Mouse (Mus musculus): Measurements from ENCODE around the gene Atxn7l1.

Gene Atxn7l1

DNA sequence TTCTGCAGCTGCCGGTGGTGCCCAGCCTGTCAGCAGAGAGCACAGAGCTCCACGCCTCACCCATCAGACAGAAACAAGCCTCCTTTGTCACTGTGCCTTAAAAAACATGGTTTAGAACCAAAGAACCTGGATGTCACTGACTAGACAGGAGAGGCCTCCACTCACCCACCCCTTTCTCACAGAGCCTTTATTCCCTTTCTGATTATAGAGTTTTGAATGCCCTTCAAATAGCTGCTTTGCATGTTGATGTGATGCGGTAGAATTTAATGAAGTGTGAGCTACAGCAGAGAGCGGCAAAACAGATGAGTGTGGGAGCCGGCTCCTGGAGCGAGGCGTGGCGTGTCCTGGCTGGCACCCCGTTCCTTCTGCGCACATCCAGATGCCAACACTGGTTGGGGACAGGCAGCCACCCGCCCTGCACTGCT, 77.6 kb downstream of the Atxn7l1 start:
- DNase-seq (ENCODE audit: low read depth, low spot score): no peak

DNA sequence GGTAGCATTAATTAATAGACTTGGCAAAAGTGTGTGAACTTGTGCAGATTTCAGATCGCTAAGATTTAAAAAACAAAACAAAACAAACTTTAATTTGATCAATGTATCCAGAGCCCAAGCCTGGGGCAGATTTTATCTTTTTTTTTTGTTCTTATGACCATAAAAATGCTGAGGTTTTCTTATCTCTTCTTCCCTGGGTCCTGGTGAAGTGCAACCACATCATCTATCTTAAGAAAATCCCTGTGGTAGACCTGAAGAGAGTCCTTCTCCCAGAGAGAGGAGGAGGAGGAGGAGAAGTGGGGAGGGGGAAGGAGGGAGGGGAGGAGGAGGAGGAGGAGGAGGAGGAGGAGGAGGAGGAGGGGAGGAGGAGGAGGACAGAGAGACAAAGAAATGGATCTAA, 78.5 kb downstream of the Atxn7l1 start:
- DNase-seq (ENCODE audit: low read depth, low spot score): no peak

DNA sequence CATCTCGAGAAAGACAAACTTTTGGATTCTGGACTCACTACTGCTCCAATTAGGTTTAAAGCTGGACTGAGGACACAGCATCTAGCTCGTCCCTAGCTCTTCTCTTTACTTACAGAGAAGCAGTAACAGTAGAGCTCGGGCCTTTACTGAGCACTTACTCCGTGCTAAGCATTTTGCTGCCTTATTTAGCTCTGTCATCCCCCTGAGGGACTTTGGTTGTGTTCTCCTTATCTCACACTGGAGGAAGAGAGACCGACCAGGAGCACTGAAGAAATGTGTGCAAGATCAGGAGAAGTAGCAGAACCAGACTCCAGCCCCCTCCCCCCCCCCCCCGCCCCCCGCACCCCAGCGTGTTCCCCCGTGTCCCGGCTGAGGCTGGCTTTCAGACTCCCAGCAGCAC, 79.1 kb downstream of the Atxn7l1 start:
- DNase-seq (ENCODE audit: low read depth, low spot score): no peak

DNA sequence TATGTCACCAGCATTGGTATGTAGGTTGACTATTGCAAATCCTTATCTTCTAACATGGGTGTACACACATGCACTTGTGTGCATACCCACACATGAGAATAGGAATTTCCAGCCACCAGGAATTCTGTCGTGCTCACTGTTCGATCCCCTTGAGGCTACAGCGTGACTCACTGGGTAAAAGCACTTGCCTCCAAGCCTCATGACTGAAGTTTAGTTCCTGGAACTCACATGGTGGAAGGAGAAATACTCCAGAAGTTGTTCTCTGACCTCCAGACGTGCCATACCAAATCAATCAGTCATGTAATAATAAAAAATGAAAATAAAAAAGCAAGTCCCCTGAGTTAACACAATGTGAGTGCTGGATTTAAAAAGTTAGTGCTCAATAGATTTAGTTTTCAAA, 87.8 kb downstream of the Atxn7l1 start:
- no peak for DNase-seq (ENCODE audit: low read depth, low spot score)

DNA sequence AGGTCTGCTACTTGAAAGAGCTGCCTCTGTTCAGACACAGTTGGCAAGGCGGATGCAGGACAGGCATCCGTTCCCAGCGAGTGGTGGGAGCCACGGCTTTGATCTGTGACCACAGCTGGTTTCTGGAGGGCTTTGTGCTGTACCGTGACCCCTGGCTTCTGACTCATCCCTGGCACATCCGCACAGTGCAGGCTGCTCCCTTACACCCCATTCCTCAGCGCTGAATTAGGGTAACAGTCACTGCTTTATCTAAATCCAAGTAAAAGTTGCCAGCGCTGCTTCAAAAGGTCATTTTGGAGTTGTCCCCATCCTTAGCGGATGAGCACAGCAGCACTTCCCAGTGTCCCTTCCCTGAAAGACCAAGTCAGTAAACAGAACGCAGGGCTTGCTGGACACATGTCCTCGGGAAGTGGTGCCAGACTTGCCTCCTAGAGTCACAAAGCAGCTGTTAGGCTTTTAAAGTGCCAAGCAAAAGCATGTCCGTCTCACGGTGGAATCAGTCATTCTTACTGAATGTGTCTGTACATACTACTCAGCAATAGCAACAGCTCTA, 88.4 kb downstream of the Atxn7l1 start:
- no peak for DNase-seq (ENCODE audit: low read depth, low spot score)

DNA sequence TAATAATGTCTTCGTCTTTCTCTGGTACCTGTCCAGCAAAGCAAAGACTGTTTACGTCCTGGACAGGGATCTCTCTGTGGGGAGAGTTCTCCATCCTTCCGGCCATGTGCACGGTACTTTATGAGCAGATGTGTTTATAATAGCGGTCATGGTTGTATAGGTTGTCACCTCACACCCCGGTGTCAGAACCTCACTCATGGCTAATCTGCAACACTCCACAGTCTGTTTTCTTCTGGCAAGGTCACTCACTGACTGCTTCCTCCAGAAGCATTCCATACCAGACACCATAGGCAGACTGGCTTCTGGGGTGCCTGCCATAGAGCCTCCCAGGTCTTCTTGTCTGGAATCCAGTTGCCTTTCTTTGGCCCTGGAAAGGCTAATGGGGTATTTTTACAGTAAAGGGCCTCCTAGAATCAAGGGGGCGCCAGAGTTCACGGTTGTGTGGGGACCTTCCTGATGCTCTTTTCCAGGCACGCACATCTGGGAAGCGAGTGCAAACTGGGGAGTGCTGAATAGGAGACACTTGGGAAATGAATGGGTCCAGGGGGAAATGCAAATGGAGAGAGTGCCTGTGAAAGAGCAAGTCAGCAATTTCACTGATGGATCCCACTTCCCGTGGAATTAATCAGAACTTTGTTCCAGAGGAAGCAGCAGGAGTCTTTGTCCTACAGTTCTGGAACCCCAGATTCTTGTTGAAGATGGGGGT, 89.0 kb downstream of the Atxn7l1 start:
- DNase-seq (ENCODE audit: low read depth, low spot score): peak; percentile 82

DNA sequence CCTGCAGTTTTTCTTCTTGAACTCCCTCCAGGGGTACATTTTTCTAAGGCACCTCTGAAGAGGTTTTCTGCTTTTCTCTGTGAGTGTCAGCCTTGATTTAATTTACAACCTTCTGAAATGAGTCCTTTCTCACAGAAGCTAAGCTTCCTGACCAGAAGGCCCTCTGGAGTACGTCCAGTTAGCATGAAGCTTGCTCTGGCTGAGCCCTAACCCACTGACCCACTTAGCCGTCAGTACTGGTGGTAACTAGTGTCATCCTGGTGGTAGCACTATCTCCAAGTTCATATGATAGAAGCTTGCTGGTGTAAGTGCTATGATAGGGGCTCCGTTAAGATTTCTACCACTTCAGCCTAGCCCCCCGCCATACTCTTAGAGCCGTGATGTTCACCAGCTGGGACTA, 89.6 kb downstream of the Atxn7l1 start:
- no peak for DNase-seq (ENCODE audit: low read depth, low spot score)

DNA sequence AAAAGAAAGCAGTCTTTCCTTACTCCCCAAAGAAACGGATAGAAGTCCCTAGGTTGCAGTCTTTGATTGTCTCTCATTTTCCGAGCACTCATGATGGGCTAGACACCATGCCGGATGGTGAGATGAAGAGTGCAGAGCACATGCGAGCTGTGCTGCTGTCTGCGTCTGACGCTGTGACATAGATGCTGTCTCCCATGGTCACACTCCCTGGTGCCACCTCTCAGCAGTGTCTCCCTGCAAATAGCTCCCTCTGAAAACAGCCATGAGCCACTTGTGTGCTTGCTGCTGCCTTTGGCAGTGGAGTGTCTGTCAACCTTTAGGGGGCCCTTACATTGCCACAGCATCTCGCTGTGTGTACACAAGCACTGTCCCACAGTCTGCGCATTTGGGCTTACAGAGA, 95.2 kb downstream of the Atxn7l1 start:
- DNase-seq (ENCODE audit: low read depth, low spot score): no peak

DNA sequence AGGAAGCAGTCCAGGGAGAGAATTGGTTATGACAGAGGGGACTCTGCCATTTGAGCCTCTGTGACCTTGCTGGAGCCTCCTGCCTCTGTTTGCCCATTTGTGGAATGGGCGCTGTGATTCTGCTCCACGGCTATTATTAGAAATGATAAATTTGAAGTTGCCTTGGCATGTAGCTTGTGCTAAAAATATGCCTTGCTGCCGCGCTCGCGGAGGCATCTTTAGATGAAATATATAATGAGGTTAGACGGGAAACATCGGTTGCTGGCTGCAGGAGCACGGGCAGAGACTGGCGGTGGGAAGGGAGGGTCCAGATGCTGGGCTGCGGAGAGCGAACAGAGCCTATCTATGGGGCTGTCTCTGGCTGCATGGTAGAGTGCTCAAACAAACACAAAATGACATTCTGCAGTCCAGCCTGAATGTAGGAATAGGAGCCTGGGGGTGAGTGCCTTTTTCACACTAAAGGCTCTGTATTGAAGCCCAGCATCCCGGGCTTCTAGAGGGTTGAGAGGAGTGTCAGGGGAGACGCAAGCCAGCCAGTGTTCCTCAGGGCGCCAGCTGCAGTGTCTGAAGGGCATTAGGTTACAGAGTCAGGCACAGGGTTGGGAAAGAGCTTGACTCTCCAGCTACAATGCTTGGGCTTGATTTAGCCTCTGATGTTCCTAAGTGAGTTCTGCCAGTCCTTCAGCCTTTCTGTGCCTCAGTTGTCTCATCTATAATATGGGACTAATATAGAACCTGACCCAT, 96.8 kb downstream of the Atxn7l1 start:
- DNase-seq (ENCODE audit: low read depth, low spot score): no peak

DNA sequence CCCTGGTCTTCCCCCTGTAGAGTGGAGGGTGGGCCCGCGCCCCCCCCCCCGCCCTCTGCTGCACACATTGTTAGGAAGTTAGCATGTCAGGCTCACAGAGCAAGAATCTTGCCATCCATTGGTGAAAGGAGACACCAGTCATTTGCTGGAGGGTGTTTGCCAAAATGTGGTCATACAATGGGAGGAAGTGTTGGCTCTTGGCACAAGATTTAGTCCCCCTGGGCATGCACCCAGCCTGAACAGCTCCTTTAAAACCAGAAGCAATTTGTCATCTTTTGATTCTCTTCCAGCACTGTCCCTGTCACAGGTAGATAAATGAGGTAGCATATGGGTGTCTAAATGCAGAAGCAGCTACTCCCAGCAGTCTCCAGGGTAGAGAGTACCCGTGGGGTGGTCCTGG, 98.0 kb downstream of the Atxn7l1 start:
- DNase-seq (ENCODE audit: low read depth, low spot score): no peak

DNA sequence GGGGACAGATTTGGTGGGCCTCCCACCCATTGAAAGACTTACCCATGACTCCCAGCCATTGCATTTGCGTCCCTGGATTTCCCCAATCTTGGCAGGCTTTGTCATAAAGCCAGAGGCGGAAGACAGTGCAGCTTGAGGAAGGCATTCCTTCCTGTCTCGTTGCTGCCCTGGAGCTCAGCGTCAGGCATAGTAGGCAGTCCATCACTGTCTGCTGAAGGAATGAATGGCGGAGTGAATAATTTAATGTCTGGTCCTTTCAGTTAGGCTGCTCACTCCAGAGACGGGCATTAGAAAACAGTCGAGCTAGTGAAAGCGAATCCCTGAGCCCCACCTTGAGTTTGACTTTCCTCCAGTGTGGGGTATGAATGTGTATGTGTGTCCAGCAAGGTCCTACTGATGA, 99.4 kb downstream of the Atxn7l1 start:
- no peak for DNase-seq (ENCODE audit: low read depth, low spot score)

DNA sequence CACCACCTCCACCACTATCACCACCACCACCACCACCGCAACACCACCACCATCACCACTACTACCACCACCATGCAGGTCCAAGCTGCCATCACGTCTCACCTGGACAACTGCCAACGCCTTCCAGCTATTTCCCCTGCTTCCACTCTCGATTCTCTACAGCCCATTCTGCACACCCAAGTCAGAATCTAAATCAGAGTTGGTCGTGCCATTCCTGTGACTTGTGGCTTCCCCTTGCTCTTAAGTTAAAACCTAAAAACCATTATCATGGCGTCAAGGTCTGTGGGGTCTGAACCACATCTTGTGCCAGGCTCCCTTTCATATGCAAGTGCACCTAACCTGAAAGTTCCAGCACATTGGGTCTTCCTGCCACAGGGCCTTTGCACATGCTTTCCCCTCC, 102.7 kb downstream of the Atxn7l1 start:
- DNase-seq (ENCODE audit: low read depth, low spot score): no peak

DNA sequence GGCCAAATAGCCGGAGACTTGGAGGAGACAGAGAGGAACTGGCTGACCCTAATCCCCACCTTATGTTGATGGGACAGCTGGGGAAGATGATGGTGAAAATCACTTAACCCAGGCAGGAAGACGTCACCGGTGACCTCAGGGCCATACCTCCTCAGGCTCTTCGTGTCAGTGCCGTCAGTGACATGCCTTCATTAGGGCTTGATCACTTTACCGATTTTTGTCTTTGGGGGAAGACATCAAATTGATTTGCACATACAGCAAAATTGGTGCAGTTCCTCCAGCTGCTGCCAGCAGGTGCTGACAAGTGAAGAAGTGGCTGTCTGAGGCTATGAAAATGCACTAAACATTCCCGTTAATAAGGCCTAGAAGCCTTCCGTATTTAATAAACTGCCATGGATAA, 103.9 kb downstream of the Atxn7l1 start:
- DNase-seq (ENCODE audit: low read depth, low spot score): no peak

DNA sequence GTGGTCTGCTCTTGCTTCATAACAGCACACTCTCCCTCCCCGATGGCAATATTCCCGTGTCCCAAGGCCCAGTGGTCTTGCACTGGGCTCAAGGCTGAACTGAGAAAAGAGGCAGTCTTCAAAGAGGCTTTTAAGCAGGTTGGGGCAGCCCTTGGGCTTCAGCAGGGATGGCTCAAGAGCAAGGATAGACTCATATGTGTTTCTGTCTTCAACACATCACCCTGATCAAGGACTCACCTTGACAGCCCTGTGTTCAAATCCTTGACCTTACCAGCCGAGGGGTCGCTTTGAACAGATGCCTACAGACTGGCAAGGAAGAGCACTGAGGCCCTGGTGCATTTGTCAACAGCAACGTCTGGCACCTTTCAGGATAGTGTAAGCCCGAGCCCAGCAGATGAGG, 105.1 kb downstream of the Atxn7l1 start:
- DNase-seq (ENCODE audit: low read depth, low spot score): no peak

DNA sequence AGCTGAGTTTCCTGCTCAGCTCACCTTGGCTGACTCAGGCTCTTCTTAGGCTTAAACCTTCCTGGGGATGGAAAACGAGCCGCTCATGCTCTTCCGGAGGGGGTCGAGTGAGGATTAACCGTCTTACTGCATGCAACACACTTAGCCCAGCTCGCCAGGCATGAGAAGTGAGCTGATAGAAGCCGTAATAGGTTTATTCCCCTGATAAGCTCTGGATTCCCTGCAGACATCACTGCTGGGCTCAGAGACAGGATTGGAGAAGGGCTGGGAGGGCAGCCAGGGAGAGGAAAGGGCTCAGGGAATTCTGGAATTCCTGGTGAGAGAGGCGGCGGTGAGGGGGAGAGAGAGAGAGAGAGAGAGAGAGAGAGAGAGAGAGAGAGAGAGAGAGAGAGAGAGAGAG, 105.7 kb downstream of the Atxn7l1 start:
- DNase-seq (ENCODE audit: low read depth, low spot score): no peak

DNA sequence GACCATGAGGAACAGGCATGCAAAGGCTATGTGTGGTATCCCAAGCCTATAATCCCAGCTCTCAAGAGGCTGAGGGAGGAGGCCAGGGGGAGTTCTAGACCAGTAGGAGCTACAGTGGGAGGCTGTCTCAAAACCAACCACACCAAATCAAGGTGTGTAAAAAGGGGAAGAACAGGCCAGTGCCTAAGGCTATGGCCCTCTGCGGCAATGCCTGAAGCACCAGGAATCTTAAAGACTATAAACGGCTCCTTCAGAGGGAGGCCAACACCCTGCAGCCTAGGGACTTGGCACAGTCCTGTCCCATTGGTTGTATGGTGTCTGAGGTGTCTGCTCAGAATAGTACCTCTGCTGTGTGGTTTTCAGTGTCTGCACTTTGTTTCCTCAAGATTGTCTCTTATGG, 107.8 kb downstream of the Atxn7l1 start:
- no peak for DNase-seq (ENCODE audit: low read depth, low spot score)

DNA sequence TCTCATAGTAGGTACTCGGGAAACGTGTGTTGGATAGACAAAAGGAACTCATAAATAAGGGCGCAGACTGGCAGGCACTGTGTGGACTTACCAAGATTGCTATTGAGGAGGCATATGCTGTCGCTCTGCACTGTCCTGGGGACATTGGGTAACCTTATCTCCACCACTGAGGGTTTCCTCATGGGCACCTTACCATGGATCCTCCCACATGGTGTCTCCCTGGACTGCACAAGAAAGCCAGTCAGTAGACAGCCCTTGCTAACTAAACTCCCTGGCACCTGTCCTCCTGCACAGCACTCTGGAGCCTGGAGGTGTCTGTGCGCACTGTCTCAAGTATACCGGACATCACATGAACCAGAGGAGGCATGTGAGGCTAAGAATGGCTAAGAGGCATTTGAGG, 108.9 kb downstream of the Atxn7l1 start:
- DNase-seq (ENCODE audit: low read depth, low spot score): no peak

DNA sequence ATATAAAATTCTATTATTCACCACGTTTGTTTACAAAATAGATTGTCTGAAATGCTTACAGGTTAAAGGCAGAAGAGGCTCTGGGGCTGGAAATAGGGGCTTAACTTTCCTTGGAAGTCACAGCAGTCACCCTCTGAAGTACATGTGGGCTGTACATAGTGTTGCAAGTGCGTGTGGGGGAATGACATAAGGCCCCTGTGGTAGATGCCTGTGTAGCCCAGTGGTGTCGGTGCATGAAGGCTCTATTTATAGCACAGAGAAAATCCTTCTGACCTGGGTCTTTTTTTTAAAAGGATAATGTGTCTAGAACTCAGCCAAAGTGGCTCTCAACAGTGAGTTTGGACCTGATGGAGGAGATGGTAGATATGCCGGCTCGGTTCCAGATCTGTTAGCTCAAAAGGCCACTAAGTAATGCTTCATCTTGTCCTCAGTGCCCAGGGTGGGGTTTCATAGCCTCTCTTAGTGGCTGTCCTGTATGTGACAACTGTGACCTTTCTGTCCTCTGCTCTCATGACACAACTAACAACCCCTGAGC, 111.6 kb downstream of the Atxn7l1 start:
- no peak for DNase-seq (ENCODE audit: low read depth, low spot score)

DNA sequence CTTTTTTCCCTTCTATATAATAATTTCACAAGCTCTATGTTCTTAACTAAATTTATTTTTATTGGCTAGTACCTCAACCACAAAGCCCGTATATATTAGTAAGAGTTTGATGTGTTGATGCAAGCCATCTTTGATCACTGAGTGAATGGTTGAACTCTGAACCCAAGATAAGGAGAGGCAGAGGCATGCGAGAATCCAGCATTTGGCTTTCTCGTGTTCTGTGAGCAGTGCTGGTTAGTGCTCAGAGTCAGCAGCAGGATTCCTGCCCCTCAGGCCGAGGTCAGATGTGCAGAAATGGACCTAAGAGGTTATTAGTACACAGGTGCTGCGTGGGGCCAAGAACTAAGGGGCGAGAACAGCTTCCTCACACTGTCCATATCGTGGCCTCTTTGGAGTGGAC, 113.1 kb downstream of the Atxn7l1 start:
- DNase-seq (ENCODE audit: low read depth, low spot score): no peak

DNA sequence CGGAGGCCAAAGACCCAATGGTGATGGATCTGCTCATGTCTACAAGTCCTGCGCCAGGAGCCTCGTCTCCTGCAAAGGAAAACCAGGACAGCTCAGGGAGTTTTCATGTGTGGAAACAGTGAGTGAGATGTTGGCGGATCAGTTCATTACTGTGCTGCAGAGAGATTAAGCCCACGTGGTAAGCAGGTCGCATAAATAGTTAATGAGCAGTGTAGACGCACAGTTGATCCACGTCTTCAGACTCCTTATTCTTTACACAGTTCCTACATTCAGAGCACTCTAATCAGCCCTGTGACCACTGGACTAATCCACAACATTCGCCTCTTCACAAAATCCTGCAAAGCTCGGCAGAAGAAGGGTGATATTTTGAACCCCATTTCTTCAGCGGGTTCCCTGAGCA, 118.4 kb downstream of the Atxn7l1 start:
- DNase-seq (ENCODE audit: low read depth, low spot score): no peak

DNA sequence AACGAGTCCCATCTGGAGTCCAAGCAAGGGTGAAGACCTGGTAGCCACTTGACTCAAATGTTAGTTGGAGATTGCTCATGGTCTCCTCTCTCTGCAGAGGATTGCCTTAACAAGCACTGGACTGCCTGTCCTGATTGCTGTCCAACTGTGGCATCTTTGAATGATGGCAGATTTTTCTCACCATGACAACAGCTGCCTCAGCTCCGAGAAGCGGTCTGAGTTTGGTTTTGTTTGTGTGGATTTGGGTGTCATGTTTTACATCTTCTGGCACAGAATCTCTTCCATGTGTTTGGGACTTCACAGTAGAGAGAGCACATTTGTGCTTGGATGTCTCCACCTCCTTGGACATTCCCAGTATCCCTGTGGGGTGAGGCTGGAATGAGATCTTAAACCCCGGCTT, 120.5 kb downstream of the Atxn7l1 start:
- DNase-seq (ENCODE audit: low read depth, low spot score): no peak

DNA sequence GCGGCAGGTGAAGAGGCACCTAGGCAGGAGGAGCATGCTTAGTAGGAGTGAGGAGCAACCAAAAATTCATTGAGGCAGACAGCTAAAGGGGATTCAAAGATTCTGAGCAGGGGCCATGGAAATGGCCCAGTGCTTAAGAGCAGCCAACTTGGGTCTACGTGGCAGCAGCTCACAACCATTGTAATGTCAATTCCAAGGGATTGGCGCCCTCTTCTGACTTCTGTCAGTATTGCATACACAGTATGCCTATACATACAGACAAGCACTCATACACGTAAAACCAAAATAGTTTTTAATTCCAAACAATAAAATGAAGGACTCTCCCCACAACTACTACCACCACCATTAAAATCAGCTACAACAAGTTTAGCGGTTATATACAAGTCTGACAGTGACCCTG, 122.2 kb downstream of the Atxn7l1 start:
- peak; percentile 82 for DNase-seq (ENCODE audit: low read depth, low spot score)

DNA sequence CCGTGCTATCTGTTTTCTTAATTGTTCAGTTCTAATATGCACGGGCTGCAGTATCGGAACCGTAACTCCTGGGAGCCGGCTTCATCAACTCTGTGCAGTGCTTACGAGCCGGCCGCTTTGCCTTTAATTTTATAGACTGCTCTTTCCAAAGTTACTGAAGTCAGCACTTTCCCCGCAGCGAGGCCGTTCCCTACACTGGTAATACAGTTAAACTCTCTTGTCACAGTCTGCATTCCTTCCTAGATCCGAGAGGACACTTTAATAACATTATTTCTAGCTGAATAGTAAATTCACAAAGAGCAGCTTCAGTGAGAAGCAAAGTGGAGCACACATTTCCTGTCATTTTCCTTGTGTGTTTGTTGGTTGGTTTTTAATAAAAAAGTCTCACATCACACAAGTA, 124.4 kb downstream of the Atxn7l1 start:
- DNase-seq (ENCODE audit: low read depth, low spot score): no peak
